Mouse (Mus musculus): ENCODE measurements around the gene Txndc15. TPM values are rescaled to one million over a fixed set of nuclear protein-coding genes. Genes with fewer than 3 reads are reported as not detected.

Gene Txndc15
- 25.9 and 33.2 TPM in 2 replicates for polyA plus RNA-seq (2012; rRNA removed; ENCODE audit: low replicate concordance)

GRCm38 (mm10) chr13:55714501-55715166, at the start of gene Txndc15:
Gene Txndc15 (plus strand): TSS chr13:55714650.

GRCm38 (mm10) chr13:55692535-55693242, 21.8 kb upstream of the Txndc15 start, which contains the start of gene B230219D22Rik:
Gene B230219D22Rik (plus strand): TSS chr13:55693124.

GRCm38 (mm10) chr13:55727120-55727838, 12.8 kb downstream of the Txndc15 start, which contains the start of gene Pcbd2:
Gene Pcbd2 (plus strand): TSS chr13:55727368.

Other genes starting within 250 kb of the Txndc15 start
- gene Dbn1, start 226.5 kb upstream of the Txndc15 start, polyA plus RNA-seq (2012; rRNA removed; ENCODE audit: low replicate concordance): 10.7 and 14.9 TPM in 2 replicates
- gene Pdlim7, start 201.0 kb upstream of the Txndc15 start, polyA plus RNA-seq (2012; rRNA removed; ENCODE audit: low replicate concordance): 54.3 and 103 TPM in 2 replicates
- gene Dok3, start 185.4 kb upstream of the Txndc15 start, polyA plus RNA-seq (2012; rRNA removed; ENCODE audit: low replicate concordance): 11.7 and 26.9 TPM in 2 replicates
- gene Ddx41, start 178.0 kb upstream of the Txndc15 start, polyA plus RNA-seq (2012; rRNA removed; ENCODE audit: low replicate concordance): 36.9 and 37.2 TPM in 2 replicates
- gene Fam193b, start 143.5 kb upstream of the Txndc15 start, polyA plus RNA-seq (2012; rRNA removed; ENCODE audit: low replicate concordance): 71.0 and 75.1 TPM in 2 replicates
- gene Tmed9, start 140.9 kb upstream of the Txndc15 start, polyA plus RNA-seq (2012; rRNA removed; ENCODE audit: low replicate concordance): 19.5 and 29.4 TPM in 2 replicates
- gene B4galt7, start 114.8 kb upstream of the Txndc15 start, polyA plus RNA-seq (2012; rRNA removed; ENCODE audit: low replicate concordance): 16.1 and 17.0 TPM in 2 replicates
- 4.8 and 8.4 TPM in 2 replicates for gene Caml, start 91.6 kb upstream of the Txndc15 start, polyA plus RNA-seq (2012; rRNA removed; ENCODE audit: low replicate concordance)
- 3.5 and 5.7 TPM in 2 replicates for gene Ddx46, start 79.6 kb upstream of the Txndc15 start, polyA plus RNA-seq (2012; rRNA removed; ENCODE audit: low replicate concordance)
- gene B230219D22Rik, start 21.5 kb upstream of the Txndc15 start, polyA plus RNA-seq (2012; rRNA removed; ENCODE audit: low replicate concordance): 3.9 and 6.0 TPM in 2 replicates
- gene Pcbd2, start 12.7 kb downstream of the Txndc15 start, polyA plus RNA-seq (2012; rRNA removed; ENCODE audit: low replicate concordance): 9.5 and 20.7 TPM in 2 replicates
- gene Catsper3, start 69.9 kb downstream of the Txndc15 start, polyA plus RNA-seq (2012; rRNA removed; ENCODE audit: low replicate concordance): 0.11 TPM in 1 of 2 replicates, not detected in the other
- gene Pitx1, start 121.5 kb downstream of the Txndc15 start, polyA plus RNA-seq (2012; rRNA removed; ENCODE audit: low replicate concordance): 17.4 and 24.3 TPM in 2 replicates